Comparison of ENCODE assay signal across 8 mouse cellular contexts in genomic region chr9:31029751-31030511, GRCm38 (mm10). TPM values are rescaled to one million over a fixed set of nuclear protein-coding genes. Genes with fewer than 3 reads are reported as not detected.
DNase-seq lines count a peak whose midpoint lies in the region; ATAC-seq lines count a peak whose summit lies in the region.

No protein-coding gene starts in this region.

- peak overlapping the region; percentile 99 for H3K27ac ChIP-seq in forebrain, embryonic 10.5 days
- H3K27ac ChIP-seq in heart, embryonic 16.5 days (ENCODE audit: low read length) = peak overlapping the region; percentile 99
- peak overlapping the region; percentile 97 for H3K27ac ChIP-seq in liver, embryonic 15.5 days (replicated peaks)
- peak overlapping the region; percentile 89 for H3K27ac ChIP-seq in neural tube, embryonic 12.5 days

- H3K4me2 ChIP-seq in heart, embryonic 16.5 days (ENCODE audit: low read depth, low read length) = peak overlapping the region; percentile 90
- peak overlapping the region; percentile 94 for H3K4me2 ChIP-seq in liver, embryonic 15.5 days
- H3K4me2 ChIP-seq in neural tube, embryonic 12.5 days (replicated peaks) = peak overlapping the region; percentile 77

- DNase-seq in c-Kit-negative CD71-positive TER-119-positive erythroid progenitor cells, embryonic 14.5 days (ENCODE audit: low read depth, low spot score) = peak; percentile 90
- DNase-seq in forebrain, embryonic 10.5 days (ENCODE audit: extremely low spot score, low spot score) = peak; percentile 92
- DNase-seq in kidney, postnatal 36 days = peak; percentile 97 to 99
- peak; percentile 89 for DNase-seq in telencephalon, adult 2 months (ENCODE audit: low read depth, low spot score)

- H3K9ac ChIP-seq in heart, embryonic 16.5 days (ENCODE audit: low read length) = peak overlapping the region; percentile 97
- H3K9ac ChIP-seq in liver, embryonic 15.5 days = peak overlapping the region; percentile 88
- H3K9ac ChIP-seq in neural tube, embryonic 12.5 days = peak overlapping the region; percentile 95

- WGBS in forebrain, embryonic 10.5 days = under 1% methylated on average over 44 of the region's 57 CpGs
- WGBS in heart, embryonic 16.5 days = under 1% methylated on average over 47 of the region's 57 CpGs
- WGBS in liver, embryonic 15.5 days (ENCODE audit: insufficient replicate concordance) = under 1% methylated on average over 53 of the region's 57 CpGs
- WGBS in neural tube, embryonic 12.5 days = under 1% methylated on average over 56 of the region's 57 CpGs

- peaks cover 10% of the 10 kb centered on the region for H3K36me3 ChIP-seq in forebrain, embryonic 10.5 days (replicated peaks)
- no peaks in the 10 kb centered on the region for H3K36me3 ChIP-seq in heart, embryonic 16.5 days (ENCODE audit: control insufficient read depth, insufficient read depth)
- peaks cover 2% of the 10 kb centered on the region; the same call in 1 of the 2 replicates for H3K36me3 ChIP-seq in liver, embryonic 15.5 days (replicated peaks)
- no peaks in the 10 kb centered on the region for H3K36me3 ChIP-seq in neural tube, embryonic 12.5 days

- H3K27me3 ChIP-seq in forebrain, embryonic 10.5 days (ENCODE audit: poor library complexity, severe bottlenecking) = no peaks in the 10 kb centered on the region
- H3K27me3 ChIP-seq in heart, embryonic 16.5 days (ENCODE audit: control insufficient read depth, insufficient read depth, low read length) = no peaks in the 10 kb centered on the region
- H3K27me3 ChIP-seq in liver, embryonic 15.5 days = no peaks in the 10 kb centered on the region
- H3K27me3 ChIP-seq in neural tube, embryonic 12.5 days (replicated peaks) = no peaks in the 10 kb centered on the region

- ATAC-seq in CD4-positive, CD25-positive, alpha-beta regulatory T cell, adult 4 months = peak; percentile 81
- ATAC-seq in heart, embryonic 16.5 days (replicated peaks; ENCODE audit: extremely low read depth, insufficient read depth, low FRiP score) = peak; percentile 97
- ATAC-seq in liver, embryonic 15.5 days (ENCODE audit: insufficient read depth) = peak; percentile 89
- peak; percentile 97 for ATAC-seq in neural tube, embryonic 12.5 days (ENCODE audit: low FRiP score, low read depth)

- peaks cover 31% of the 10 kb centered on the region for H3K4me1 ChIP-seq in forebrain, embryonic 10.5 days
- peaks cover 13% of the 10 kb centered on the region for H3K4me1 ChIP-seq in heart, embryonic 16.5 days (ENCODE audit: control insufficient read depth, insufficient read depth, low read length)
- peaks cover 22% of the 10 kb centered on the region for H3K4me1 ChIP-seq in liver, embryonic 15.5 days (replicated peaks)
- peaks cover 17% of the 10 kb centered on the region; the same call in 1 of the 2 replicates for H3K4me1 ChIP-seq in neural tube, embryonic 12.5 days

- peak overlapping the region; percentile 96 for H3K4me3 ChIP-seq in forebrain, embryonic 10.5 days
- peak overlapping the region; percentile 95 for H3K4me3 ChIP-seq in heart, embryonic 16.5 days (ENCODE audit: low read length)
- H3K4me3 ChIP-seq in liver, embryonic 15.5 days (replicated peaks) = peak overlapping the region; percentile 81
- peak overlapping the region; percentile 82 for H3K4me3 ChIP-seq in neural tube, embryonic 12.5 days

- no peaks in the 10 kb centered on the region for H3K9me3 ChIP-seq in forebrain, embryonic 10.5 days
- no peaks in the 10 kb centered on the region for H3K9me3 ChIP-seq in heart, embryonic 16.5 days (replicated peaks; ENCODE audit: control insufficient read depth, low read length)
- no peaks in the 10 kb centered on the region for H3K9me3 ChIP-seq in liver, embryonic 15.5 days (replicated peaks)
- no peaks in the 10 kb centered on the region for H3K9me3 ChIP-seq in neural tube, embryonic 12.5 days

RNA-seq across cellular contexts. Expression of gene Zbtb44, which starts 0.5 kb away (rescaled TPM):
- polyA plus RNA-seq in CD4-positive, CD25-positive, alpha-beta regulatory T cell, adult 4 months (2017; shearing (Covaris generic)) = 1 to 10 TPM; 6.3 to 6.8 TPM
- polyA plus RNA-seq in forebrain, embryonic 10.5 days (2016; fragmentation: Nextera tagmentation; extraction: Ambion mirVana) = 4.1 and 4.4 TPM in 2 replicates
- polyA plus RNA-seq in heart, embryonic 16.5 days (2015; fragmentation: Nextera tagmentation; extraction: Ambion mirVana) = 6.3 and 6.5 TPM in 2 replicates
- 7.2 and 7.7 TPM in 2 replicates for polyA plus RNA-seq in liver, embryonic 15.5 days (2015; fragmentation: Nextera tagmentation; extraction: Ambion mirVana)
- polyA plus RNA-seq in neural tube, embryonic 12.5 days (2016; fragmentation: Nextera tagmentation; extraction: Ambion mirVana) = 6.7 and 7.3 TPM in 2 replicates

Comparison
In these comparisons a context has a peak if more than half of its experiments do, and no peak if none do; other contexts are left out.
1. Peak in every context shown above with its lines: DNase-seq, ATAC-seq, H3K4me3 ChIP-seq and H3K27ac ChIP-seq.